Mouse (Mus musculus): ENCODE measurements around the gene Stard5. TPM values are rescaled to one million over a fixed set of nuclear protein-coding genes. Genes with fewer than 3 reads are reported as not detected.

Stard5 gene
- polyA plus RNA-seq, 1 experiment from 2014 or later, result 67.7 TPM

- H3K27ac ChIP-seq (ENCODE audit: low read length), result no peak overlapping the region
- ATAC-seq, result no peak
- no peaks in the 10 kb centered on the region for H3K9me3 ChIP-seq (ENCODE audit: control insufficient read depth, low read length)
- H3K27me3 ChIP-seq (replicated peaks; ENCODE audit: control insufficient read depth, insufficient read depth, low read length), result no peaks in the 10 kb centered on the region
- 80% methylated on average over 2 of the region's 2 CpGs for WGBS
- peaks cover 18% of the 10 kb centered on the region for H3K4me1 ChIP-seq (ENCODE audit: control insufficient read depth, insufficient read depth, low read length)
- H3K4me3 ChIP-seq (ENCODE audit: low read length), result no peak overlapping the region
- H3K9ac ChIP-seq (ENCODE audit: low read depth, low read length), result no peak overlapping the region
- peaks cover 14% of the 10 kb centered on the region for H3K36me3 ChIP-seq (ENCODE audit: control insufficient read depth, insufficient read depth, low read length)
- no peak overlapping the region for H3K4me2 ChIP-seq (ENCODE audit: low read depth, low read length)
Observed at GRCm38 (mm10) chr7:83641163-83641562, 9.4 kb downstream of the Stard5 start.

DNA sequence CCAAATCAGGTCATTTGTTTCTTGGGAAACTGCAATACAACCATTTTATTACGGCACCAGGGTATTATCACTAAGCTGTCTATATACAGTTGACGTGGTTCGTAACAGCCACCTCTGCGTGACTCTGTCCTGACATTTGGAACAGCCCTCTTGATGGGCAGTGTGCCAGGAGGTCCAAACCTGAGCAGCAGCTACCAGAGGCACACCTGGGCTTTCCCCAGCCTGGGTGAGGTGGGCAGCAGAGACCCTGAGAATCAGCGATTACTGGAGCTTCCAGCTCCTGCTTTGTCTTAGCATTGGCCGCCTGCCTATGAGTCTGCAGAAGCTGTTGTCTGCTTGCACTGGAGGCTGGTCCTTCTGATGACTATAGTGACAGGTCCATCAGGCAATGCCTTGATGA is 11.8 kb downstream of the Stard5 start:
- Histone ChIP-seq H3K4me1 (ENCODE audit: control insufficient read depth, insufficient read depth, low read length) (peaks cover 4% of the 10 kb centered on the region), H3K4me2 (ENCODE audit: low read depth, low read length) (no peak overlapping the region), H3K9ac (ENCODE audit: low read depth, low read length) (no peak overlapping the region), H3K9me3 (ENCODE audit: control insufficient read depth, low read length) (no peaks in the 10 kb centered on the region), H3K4me3 (ENCODE audit: low read length) (no peak overlapping the region), H3K36me3 (ENCODE audit: control insufficient read depth, insufficient read depth, low read length) (peaks cover 14% of the 10 kb centered on the region), H3K27me3 (replicated peaks; ENCODE audit: control insufficient read depth, insufficient read depth, low read length) (no peaks in the 10 kb centered on the region), H3K27ac (ENCODE audit: low read length) (no peak overlapping the region)
- ATAC-seq, result no peak
- WGBS, result 77% methylated on average over 6 of the region's 6 CpGs

DNA sequence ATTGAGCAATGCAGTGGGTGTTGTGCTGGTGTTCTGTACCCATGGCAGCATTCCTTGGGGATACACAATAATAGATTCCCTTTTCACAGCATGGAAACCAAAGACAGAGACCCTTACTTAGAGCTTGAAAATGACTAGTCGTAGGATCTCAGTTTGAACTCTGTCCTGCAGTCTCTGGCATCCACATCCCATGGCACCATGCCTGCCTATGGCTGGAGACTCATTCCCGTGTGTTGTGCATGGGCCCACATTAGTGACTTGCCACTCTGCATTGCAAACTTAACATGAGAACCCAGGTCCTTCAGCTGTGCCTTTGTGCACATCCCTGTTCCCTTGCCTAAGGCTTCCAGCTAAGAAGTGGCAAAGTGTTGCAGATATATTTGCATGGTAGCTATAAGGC is 13.0 kb downstream of the Stard5 start:
- H3K4me1 ChIP-seq (ENCODE audit: control insufficient read depth, insufficient read depth, low read length), result no peaks in the 10 kb centered on the region
- no peaks in the 10 kb centered on the region for H3K27me3 ChIP-seq (replicated peaks; ENCODE audit: control insufficient read depth, insufficient read depth, low read length)
- peaks cover 14% of the 10 kb centered on the region for H3K36me3 ChIP-seq (ENCODE audit: control insufficient read depth, insufficient read depth, low read length)
- H3K4me3 ChIP-seq (ENCODE audit: low read length), result no peak overlapping the region
- H3K27ac ChIP-seq (ENCODE audit: low read length), result no peak overlapping the region
- H3K9ac ChIP-seq (ENCODE audit: low read depth, low read length), result no peak overlapping the region
- H3K9me3 ChIP-seq (ENCODE audit: control insufficient read depth, low read length), result no peaks in the 10 kb centered on the region
- no peak overlapping the region for H3K4me2 ChIP-seq (ENCODE audit: low read depth, low read length)
- 81% methylated on average over 2 of the region's 2 CpGs for WGBS
- no peak for ATAC-seq

- Histone ChIP-seq H3K36me3 (ENCODE audit: control insufficient read depth, insufficient read depth, low read length) (peaks cover 14% of the 10 kb centered on the region), H3K27ac (ENCODE audit: low read length) (no peak overlapping the region), H3K4me2 (ENCODE audit: low read depth, low read length) (no peak overlapping the region), H3K9me3 (ENCODE audit: control insufficient read depth, low read length) (no peaks in the 10 kb centered on the region), H3K9ac (ENCODE audit: low read depth, low read length) (no peak overlapping the region), H3K4me1 (ENCODE audit: control insufficient read depth, insufficient read depth, low read length) (no peaks in the 10 kb centered on the region), H3K4me3 (ENCODE audit: low read length) (no peak overlapping the region), H3K27me3 (replicated peaks; ENCODE audit: control insufficient read depth, insufficient read depth, low read length) (no peaks in the 10 kb centered on the region)
- no peak for ATAC-seq
- WGBS, result 75% methylated on average over 5 of the region's 5 CpGs
Observed at GRCm38 (mm10) chr7:83645476-83645875, 13.7 kb downstream of the Stard5 start.

GRCm38 (mm10) chr7:83648807-83649206 is 17.0 kb downstream of the Stard5 start:
- Histone ChIP-seq H3K27me3 (replicated peaks; ENCODE audit: control insufficient read depth, insufficient read depth, low read length) (no peaks in the 10 kb centered on the region), H3K4me2 (ENCODE audit: low read depth, low read length) (no peak overlapping the region), H3K4me1 (ENCODE audit: control insufficient read depth, insufficient read depth, low read length) (peaks cover 2% of the 10 kb centered on the region; the same call in 1 of the 2 replicates), H3K9ac (ENCODE audit: low read depth, low read length) (no peak overlapping the region), H3K9me3 (ENCODE audit: control insufficient read depth, low read length) (no peaks in the 10 kb centered on the region), H3K36me3 (ENCODE audit: control insufficient read depth, insufficient read depth, low read length) (0 out of 2 replicates have a peak, but pooled peaks cover 5% of the 10 kb centered on the region), H3K4me3 (ENCODE audit: low read length) (no peak overlapping the region), H3K27ac (ENCODE audit: low read length) (no peak overlapping the region)
- ATAC-seq, result no peak
- 59% methylated on average over 7 of the region's 7 CpGs for WGBS

GRCm38 (mm10) chr7:83650638-83651037 is 18.9 kb downstream of the Stard5 start:
- WGBS, result 88% methylated on average over 5 of the region's 5 CpGs
- Histone ChIP-seq H3K4me3 (ENCODE audit: low read length) (no peak overlapping the region), H3K4me2 (ENCODE audit: low read depth, low read length) (no peak overlapping the region), H3K36me3 (ENCODE audit: control insufficient read depth, insufficient read depth, low read length) (no peaks in the 10 kb centered on the region), H3K4me1 (ENCODE audit: control insufficient read depth, insufficient read depth, low read length) (peaks cover 7% of the 10 kb centered on the region; the same call in 1 of the 2 replicates), H3K27ac (ENCODE audit: low read length) (no peak overlapping the region), H3K27me3 (replicated peaks; ENCODE audit: control insufficient read depth, insufficient read depth, low read length) (no peaks in the 10 kb centered on the region), H3K9me3 (ENCODE audit: control insufficient read depth, low read length) (no peaks in the 10 kb centered on the region), H3K9ac (ENCODE audit: low read depth, low read length) (no peak overlapping the region)
- no peak for ATAC-seq

DNA sequence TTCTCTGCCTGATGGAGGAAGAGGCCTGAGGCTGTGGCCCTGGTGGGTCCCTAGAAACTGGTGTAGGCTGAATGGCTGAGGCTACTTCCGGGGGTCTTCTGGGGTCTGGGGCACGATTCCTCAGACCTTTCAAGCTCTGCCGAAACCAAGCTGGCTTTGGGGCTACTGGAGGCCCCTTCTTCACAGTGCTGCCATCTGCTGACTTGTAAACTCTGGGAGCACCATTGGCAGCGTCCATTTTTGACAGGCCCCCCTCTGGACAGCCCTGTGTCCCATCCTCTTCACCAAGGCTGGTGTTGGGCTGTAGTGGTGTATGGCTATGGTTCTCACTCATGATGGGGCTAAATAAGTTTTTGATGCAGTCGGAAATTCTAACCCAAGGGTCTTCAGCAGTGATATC is 20.7 kb downstream of the Stard5 start:
- Histone ChIP-seq H3K4me2 (ENCODE audit: low read depth, low read length) (no peak overlapping the region), H3K9ac (ENCODE audit: low read depth, low read length) (no peak overlapping the region), H3K9me3 (ENCODE audit: control insufficient read depth, low read length) (no peaks in the 10 kb centered on the region), H3K36me3 (ENCODE audit: control insufficient read depth, insufficient read depth, low read length) (no peaks in the 10 kb centered on the region), H3K27me3 (replicated peaks; ENCODE audit: control insufficient read depth, insufficient read depth, low read length) (no peaks in the 10 kb centered on the region), H3K27ac (ENCODE audit: low read length) (no peak overlapping the region), H3K4me3 (ENCODE audit: low read length) (no peak overlapping the region), H3K4me1 (ENCODE audit: control insufficient read depth, insufficient read depth, low read length) (peaks cover 7% of the 10 kb centered on the region; the same call in 1 of the 2 replicates)
- WGBS, result 83% methylated on average over 5 of the region's 5 CpGs
- ATAC-seq, result no peak

DNA sequence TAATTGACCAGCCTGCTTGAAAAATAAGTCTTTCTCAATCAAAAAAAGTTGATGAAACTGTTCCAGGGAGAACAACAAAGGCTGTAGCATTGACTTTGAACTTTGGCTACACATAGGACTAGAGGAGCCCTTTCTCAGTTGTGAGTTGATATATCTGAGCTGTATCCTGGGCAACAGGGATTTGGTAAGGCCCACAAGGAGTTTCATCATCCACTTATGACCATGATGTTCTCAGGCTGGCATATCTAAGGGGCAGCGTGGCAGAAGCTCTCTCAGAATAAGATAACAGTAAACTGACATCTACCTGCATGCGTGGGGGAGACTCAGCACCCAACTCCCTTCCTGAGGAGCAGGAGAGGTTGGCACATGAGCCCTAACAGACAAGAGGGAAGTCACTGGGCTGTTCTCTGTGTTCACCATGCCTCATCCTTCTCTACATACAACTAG is 21.9 kb downstream of the Stard5 start:
- Histone ChIP-seq H3K9ac (ENCODE audit: low read depth, low read length) (no peak overlapping the region), H3K9me3 (ENCODE audit: control insufficient read depth, low read length) (no peaks in the 10 kb centered on the region), H3K4me1 (ENCODE audit: control insufficient read depth, insufficient read depth, low read length) (peaks cover 7% of the 10 kb centered on the region; the same call in 1 of the 2 replicates), H3K36me3 (ENCODE audit: control insufficient read depth, insufficient read depth, low read length) (no peaks in the 10 kb centered on the region), H3K27me3 (replicated peaks; ENCODE audit: control insufficient read depth, insufficient read depth, low read length) (no peaks in the 10 kb centered on the region), H3K4me2 (ENCODE audit: low read depth, low read length) (no peak overlapping the region), H3K27ac (ENCODE audit: low read length) (no peak overlapping the region; the same call in 1 of the 2 replicates), H3K4me3 (ENCODE audit: low read length) (no peak overlapping the region)
- WGBS, result 81% methylated on average over 2 of the region's 2 CpGs
- ATAC-seq, result peak; percentile 49

DNA sequence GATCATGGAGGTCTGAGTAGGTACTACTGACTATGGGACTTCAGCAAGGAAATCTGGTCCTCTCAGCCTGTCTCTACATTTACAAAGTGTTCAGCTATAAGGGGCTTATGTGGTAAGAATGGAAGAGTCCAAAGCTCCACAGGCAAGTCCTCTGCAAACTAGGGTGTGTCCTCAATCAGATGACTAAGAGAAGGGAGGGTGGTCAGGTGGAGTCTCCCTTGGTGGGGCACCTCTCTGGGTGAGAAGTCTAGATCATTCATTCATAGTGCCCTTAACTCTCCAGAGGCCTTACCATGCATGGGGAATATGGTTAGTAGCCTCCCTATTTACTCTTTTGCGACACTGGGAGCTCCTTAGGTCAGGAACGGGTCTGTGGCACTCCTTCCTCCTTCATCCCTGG is 22.4 kb downstream of the Stard5 start:
- Histone ChIP-seq H3K9me3 (ENCODE audit: control insufficient read depth, low read length) (no peaks in the 10 kb centered on the region), H3K4me3 (ENCODE audit: low read length) (no peak overlapping the region), H3K27ac (ENCODE audit: low read length) (peak overlapping the region; percentile 0; the same call in 1 of the 2 replicates), H3K4me1 (ENCODE audit: control insufficient read depth, insufficient read depth, low read length) (peaks cover 13% of the 10 kb centered on the region; the same call in 1 of the 2 replicates), H3K27me3 (replicated peaks; ENCODE audit: control insufficient read depth, insufficient read depth, low read length) (no peaks in the 10 kb centered on the region), H3K4me2 (ENCODE audit: low read depth, low read length) (no peak overlapping the region), H3K9ac (ENCODE audit: low read depth, low read length) (no peak overlapping the region), H3K36me3 (ENCODE audit: control insufficient read depth, insufficient read depth, low read length) (no peaks in the 10 kb centered on the region)
- 65% methylated on average over 2 of the region's 2 CpGs for WGBS
- peak; percentile 85 for ATAC-seq

Measured in intestine, embryonic 16.5 days (tissue).